Mouse (Mus musculus) embryonic facial prominence, embryonic 10.5 days (tissue): ENCODE data around the gene Kif6. TPM values are rescaled to one million over a fixed set of nuclear protein-coding genes. Genes with fewer than 3 reads are reported as not detected.

Experiments used
- DNase-seq: peaks from one replicate; pipeline ENCODE4 v3.0.0-alpha.2; 2017; ENCODE audit warnings: low spot score
- H3K27ac ChIP-seq: fragments of 300-500 bp; sonication (generic); replicated peaks from 2 replicates; pipeline ENCODE4 v1.5.1; 2016; ENCODE audit warnings: mild to moderate bottlenecking
- H3K27me3 ChIP-seq: fragments of 300-500 bp; sonication (generic); replicated peaks from 2 replicates; pipeline ENCODE4 v1.6.1; 2016; ENCODE audit warnings: low read depth, mild to moderate bottlenecking; ENCODE audit not compliant: poor library complexity, severe bottlenecking
- H3K36me3 ChIP-seq: fragments of 300-500 bp; sonication (generic); replicated peaks from 2 replicates; pipeline ENCODE4 v1.6.1; 2016; ENCODE audit warnings: mild to moderate bottlenecking, moderate library complexity
- H3K4me1 ChIP-seq: fragments of 300-500 bp; sonication (generic); 2 replicates; pipeline ENCODE4 v1.6.1; 2016
- H3K4me3 ChIP-seq: fragments of 300-500 bp; sonication (generic); 2 replicates; pipeline ENCODE4 v1.5.1; 2016; ENCODE audit warnings: mild to moderate bottlenecking, moderate library complexity
- H3K9me3 ChIP-seq: fragments of 300-500 bp; sonication (generic); 2 replicates; pipeline ENCODE4 v1.6.1; 2016; ENCODE audit warnings: mild to moderate bottlenecking
- WGBS: fragments of 180-500 bp; shearing (Covaris S2); methylation state at CpG from one replicate; pipeline ENCODE4 v1.1.7; 2016; 5-methylcytosine and 5-hydroxymethylcytosine counted together
- polyA plus RNA-seq: library from polyadenylated mRNA; unstranded; fragments of >200 nt; fragmentation: Nextera tagmentation; extraction: Ambion mirVana; gene quantifications from 2 replicates; pipeline ENCODE4 v1.2.1, GENCODE M21; 2016

The Kif6 gene
- polyA plus RNA-seq, 1 experiment from 2014 or later: 3.5 TPM

- no peak for DNase-seq
- 68% methylated on average over 6 of the region's 6 CpGs for WGBS
- Histone ChIP-seq H3K27ac (no peak overlapping the region; the same call in 1 of the 2 replicates), H3K9me3 (no peaks in the 10 kb centered on the region), H3K4me1 (peaks cover 27% of the 10 kb centered on the region), H3K4me3 (no peak overlapping the region), H3K27me3 (0 out of 2 replicates have a peak, but pooled peaks cover 4% of the 10 kb centered on the region), H3K36me3 (no peaks in the 10 kb centered on the region)
Measured at GRCm38 (mm10) chr17:49875401-49875800, 260.5 kb downstream of the Kif6 start.

GRCm38 (mm10) chr17:49875939-49876651, 261.2 kb downstream of the Kif6 start:
- WGBS: 55% methylated on average over 15 of the region's 15 CpGs
- DNase-seq: no peak
- peaks cover 21% of the 10 kb centered on the region for H3K4me1 ChIP-seq
- H3K36me3 ChIP-seq: no peaks in the 10 kb centered on the region
- no peaks in the 10 kb centered on the region for H3K9me3 ChIP-seq
- H3K27ac ChIP-seq: peak overlapping the region; percentile 75
- no peak overlapping the region for H3K4me3 ChIP-seq
- 0 out of 2 replicates have a peak, but pooled peaks cover 2% of the 10 kb centered on the region for H3K27me3 ChIP-seq

DNA sequence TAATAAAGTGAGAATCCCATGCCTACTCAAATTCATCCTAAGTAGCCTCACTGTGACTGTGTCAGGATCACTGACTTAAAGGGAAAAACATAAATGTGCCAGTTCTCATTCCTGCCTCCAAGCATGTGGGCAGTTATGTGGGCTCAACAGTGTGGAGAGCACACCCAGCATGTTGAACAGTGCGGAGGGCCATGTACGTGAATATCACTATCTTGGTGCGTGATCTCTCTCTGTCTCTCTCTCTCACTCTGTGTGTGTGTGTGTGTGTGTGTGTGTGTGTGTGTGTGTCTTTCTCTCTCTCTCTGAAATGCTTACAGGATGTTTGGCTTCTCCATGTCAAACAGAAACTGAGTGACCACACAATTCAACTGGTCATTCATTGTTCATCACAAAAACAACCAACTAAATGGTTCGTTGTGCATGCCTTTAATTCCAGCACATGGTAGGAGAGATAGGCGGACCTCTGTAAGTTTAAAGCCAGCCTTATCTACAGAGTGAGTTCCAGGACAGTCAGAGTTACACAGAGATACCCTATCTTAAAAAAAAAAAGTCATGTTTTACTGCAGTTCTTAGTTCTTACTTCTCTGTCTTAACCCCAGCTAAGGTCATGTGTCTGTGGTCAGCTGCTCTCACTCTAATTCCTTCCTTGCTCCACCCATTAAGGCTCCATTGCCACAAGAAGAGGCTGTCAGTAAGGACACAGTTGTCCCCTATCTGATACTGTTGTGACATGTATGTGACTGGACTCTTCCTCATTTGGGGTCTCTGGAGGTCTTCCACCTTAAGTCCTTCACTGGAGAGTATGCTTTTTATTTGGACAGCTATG, 266.2 kb downstream of the Kif6 start:
- H3K27ac ChIP-seq: no peak overlapping the region
- no peaks in the 10 kb centered on the region for H3K27me3 ChIP-seq
- no peaks in the 10 kb centered on the region for H3K36me3 ChIP-seq
- peaks cover 24% of the 10 kb centered on the region for H3K4me1 ChIP-seq
- no peak for DNase-seq
- H3K4me3 ChIP-seq: no peak overlapping the region
- H3K9me3 ChIP-seq: 0 out of 2 replicates have a peak, but pooled peaks cover 3% of the 10 kb centered on the region
- WGBS: 91% methylated on average over 5 of the region's 5 CpGs

DNA sequence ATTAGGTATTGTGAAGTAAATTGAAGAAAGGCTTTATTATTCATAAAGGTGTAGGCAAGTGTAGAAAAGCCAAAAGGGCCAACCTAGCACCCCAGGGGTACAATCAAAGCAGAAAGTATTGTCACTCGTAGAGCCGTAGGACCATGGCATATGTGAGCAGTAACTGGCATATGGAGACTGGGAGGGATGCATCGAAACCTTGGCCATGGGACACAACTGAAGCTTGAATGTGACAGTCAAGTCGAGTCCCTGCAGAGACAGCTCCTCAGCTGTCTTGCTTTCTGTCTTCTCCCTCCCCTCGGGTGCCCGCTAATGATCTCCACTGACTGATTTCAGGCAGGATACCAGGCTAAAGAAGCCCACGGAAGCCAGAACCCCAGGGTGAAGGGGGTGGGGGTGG, 266.9 kb downstream of the Kif6 start:
- Histone ChIP-seq H3K4me1 (peaks cover 19% of the 10 kb centered on the region), H3K36me3 (no peaks in the 10 kb centered on the region), H3K27ac (no peak overlapping the region), H3K4me3 (no peak overlapping the region), H3K27me3 (no peaks in the 10 kb centered on the region), H3K9me3 (0 out of 2 replicates have a peak, but pooled peaks cover 3% of the 10 kb centered on the region)
- WGBS: 81% methylated on average over 7 of the region's 7 CpGs
- no peak for DNase-seq

GRCm38 (mm10) chr17:49883136-49883755, 268.3 kb downstream of the Kif6 start:
- Histone ChIP-seq H3K27me3 (no peaks in the 10 kb centered on the region), H3K9me3 (0 out of 2 replicates have a peak, but pooled peaks cover 3% of the 10 kb centered on the region), H3K4me3 (no peak overlapping the region), H3K4me1 (peaks cover 29% of the 10 kb centered on the region), H3K27ac (no peak overlapping the region), H3K36me3 (no peaks in the 10 kb centered on the region)
- no peak for DNase-seq
- 84% methylated on average over 8 of the region's 8 CpGs for WGBS

- Histone ChIP-seq H3K4me1 (peaks cover 39% of the 10 kb centered on the region), H3K4me3 (no peak overlapping the region), H3K27ac (peak overlapping the region; percentile 30; the same call in 1 of the 2 replicates), H3K27me3 (no peaks in the 10 kb centered on the region), H3K36me3 (no peaks in the 10 kb centered on the region), H3K9me3 (0 out of 2 replicates have a peak, but pooled peaks cover 3% of the 10 kb centered on the region)
- WGBS: 88% methylated on average over 11 of the region's 11 CpGs
- no peak for DNase-seq
Measured at GRCm38 (mm10) chr17:49885035-49885434, 270.1 kb downstream of the Kif6 start.

DNA sequence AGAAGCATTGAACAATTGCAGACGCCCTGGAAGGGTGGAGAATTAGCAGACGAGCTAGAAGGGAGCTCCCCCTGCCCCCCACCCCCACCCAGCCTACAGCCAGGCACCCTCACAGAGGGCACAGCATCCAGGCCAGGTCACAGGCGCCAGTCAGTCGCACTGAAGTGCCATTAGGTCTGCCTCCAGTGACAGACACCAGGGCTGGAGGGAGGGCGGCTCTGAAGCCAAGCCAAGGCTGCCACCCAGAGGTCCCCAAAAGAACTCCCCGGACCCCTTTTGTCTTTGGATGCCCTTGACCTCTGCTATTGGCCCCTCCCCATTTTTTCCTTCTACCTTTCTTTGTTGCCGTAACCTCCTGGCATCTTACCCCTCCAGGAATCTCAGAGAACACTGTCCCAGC, 274.7 kb downstream of the Kif6 start:
- no peaks in the 10 kb centered on the region for H3K36me3 ChIP-seq
- WGBS: 22% methylated on average over 7 of the region's 7 CpGs

GRCm38 (mm10) chr17:49890861-49891260, 275.9 kb downstream of the Kif6 start:
- H3K27ac ChIP-seq: no peak overlapping the region; the same call in 1 of the 2 replicates
- peaks cover 23% of the 10 kb centered on the region for H3K4me1 ChIP-seq
- H3K4me3 ChIP-seq: no peak overlapping the region
- no peaks in the 10 kb centered on the region for H3K9me3 ChIP-seq
- H3K27me3 ChIP-seq: no peaks in the 10 kb centered on the region
- 91% methylated on average over 16 of the region's 16 CpGs for WGBS
- DNase-seq: no peak
- no peaks in the 10 kb centered on the region for H3K36me3 ChIP-seq

More for the DNA sequence above, 274.7 kb downstream of the Kif6 start:
- Histone ChIP-seq H3K4me1 (peaks cover 35% of the 10 kb centered on the region), H3K4me3 (no peak overlapping the region), H3K9me3 (no peaks in the 10 kb centered on the region), H3K27ac (peak overlapping the region; percentile 68; the same call in 1 of the 2 replicates), H3K27me3 (no peaks in the 10 kb centered on the region)
- peak; percentile 74 for DNase-seq

- H3K4me3 ChIP-seq: no peak overlapping the region
- no peaks in the 10 kb centered on the region for H3K36me3 ChIP-seq
- no peaks in the 10 kb centered on the region for H3K9me3 ChIP-seq
- no peak for DNase-seq
- H3K27ac ChIP-seq: no peak overlapping the region
- WGBS: 90% methylated on average over 6 of the region's 6 CpGs
- H3K4me1 ChIP-seq: peaks cover 14% of the 10 kb centered on the region
- H3K27me3 ChIP-seq: no peaks in the 10 kb centered on the region
Measured at GRCm38 (mm10) chr17:49892390-49892789, 277.5 kb downstream of the Kif6 start.

DNA sequence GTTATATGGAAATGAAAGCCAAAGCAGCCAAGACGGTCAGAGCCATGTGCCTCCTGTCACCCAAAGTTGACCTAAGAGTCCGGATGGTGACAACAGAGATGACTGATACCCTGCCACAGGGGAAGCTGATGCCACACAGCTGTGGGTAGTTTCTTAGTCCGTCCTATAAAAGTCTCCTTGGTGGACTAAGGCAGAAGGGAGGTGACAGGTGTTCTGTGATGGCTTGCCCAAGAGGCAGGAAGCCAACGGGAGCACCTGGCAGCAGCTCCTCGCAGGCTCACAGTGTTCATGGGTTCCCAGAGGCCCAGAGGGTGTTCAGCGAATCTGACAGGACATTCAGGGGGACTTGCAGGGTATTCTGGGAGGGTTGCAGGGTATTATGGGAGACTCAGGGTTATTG, 279.5 kb downstream of the Kif6 start:
- H3K27me3 ChIP-seq: peaks cover 6% of the 10 kb centered on the region
- no peak overlapping the region for H3K27ac ChIP-seq
- H3K9me3 ChIP-seq: no peaks in the 10 kb centered on the region
- H3K36me3 ChIP-seq: no peaks in the 10 kb centered on the region
- WGBS: 86% methylated on average over 6 of the region's 6 CpGs
- no peak for DNase-seq
- no peak overlapping the region for H3K4me3 ChIP-seq
- H3K4me1 ChIP-seq: peaks cover 10% of the 10 kb centered on the region

- no peaks in the 10 kb centered on the region for H3K36me3 ChIP-seq
- H3K4me3 ChIP-seq: no peak overlapping the region
- peaks cover 17% of the 10 kb centered on the region; the same call in 1 of the 2 replicates for H3K4me1 ChIP-seq
- DNase-seq: peak; percentile 81
- H3K9me3 ChIP-seq: no peaks in the 10 kb centered on the region
- peaks cover 30% of the 10 kb centered on the region for H3K27me3 ChIP-seq
- 22% methylated on average over 7 of the region's 7 CpGs for WGBS
- no peak overlapping the region for H3K27ac ChIP-seq
Measured at GRCm38 (mm10) chr17:49898849-49899331, 284.0 kb downstream of the Kif6 start.

DNA sequence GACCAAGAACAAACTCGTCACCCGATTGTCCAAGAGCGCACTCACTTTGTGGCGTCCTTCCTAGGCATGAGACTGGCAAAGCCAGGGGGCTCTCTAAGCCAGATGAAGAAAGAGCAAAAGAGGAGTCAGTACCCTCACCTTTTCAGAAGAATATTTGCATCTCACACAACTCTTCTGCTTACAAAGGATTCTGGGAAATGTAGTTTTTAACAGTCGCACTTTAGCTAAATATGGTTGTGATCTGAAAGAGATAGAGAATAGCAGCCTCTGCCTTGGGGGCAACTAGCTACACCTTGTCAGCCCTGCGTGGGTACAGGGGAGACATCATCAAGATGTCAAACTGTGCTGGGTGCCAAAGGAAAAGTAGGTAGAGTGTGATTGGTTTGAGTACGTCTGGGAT, 287.7 kb downstream of the Kif6 start:
- no peak for DNase-seq
- no peak overlapping the region for H3K4me3 ChIP-seq
- peaks cover 30% of the 10 kb centered on the region for H3K27me3 ChIP-seq
- no peak overlapping the region for H3K27ac ChIP-seq
- no peaks in the 10 kb centered on the region for H3K9me3 ChIP-seq
- peaks cover 27% of the 10 kb centered on the region for H3K4me1 ChIP-seq
- WGBS: 84% methylated on average over 7 of the region's 7 CpGs
- H3K36me3 ChIP-seq: no peaks in the 10 kb centered on the region
